Mouse (Mus musculus) CD4-positive naive resting alpha-beta T cell, adult 57 days (primary cell): Measurements from ENCODE around the gene 4930430F08Rik. TPM values are rescaled to one million over a fixed set of nuclear protein-coding genes. Genes with fewer than 3 reads are reported as not detected.

Experiments
- total RNA-seq: library from RNA; stranded (reverse); gene quantifications from one replicate; pipeline ENCODE4 v1.2.4, GENCODE M21; 2023

The 4930430F08Rik gene
- 5.2 TPM for total RNA-seq

GRCm38 (mm10) chr10:100590323-100590722, at the start of gene 4930430F08Rik, which contains the start of gene 1700017N19Rik:
Gene 4930430F08Rik, minus strand, starts transcription at chr10:100590423.
Gene 1700017N19Rik, plus strand, starts transcription at chr10:100590484.

Other genes starting within 250 kb of the 4930430F08Rik start
- not detected for gene Gm4302, start 249.6 kb downstream of the 4930430F08Rik start, total RNA-seq
- gene Gm4303, start 244.5 kb downstream of the 4930430F08Rik start, total RNA-seq, result not detected
- gene Gm4305, start 239.3 kb downstream of the 4930430F08Rik start, total RNA-seq, result not detected
- gene Gm4307, start 229.1 kb downstream of the 4930430F08Rik start, total RNA-seq, result not detected
- not detected for gene Gm4312, start 207.9 kb downstream of the 4930430F08Rik start, total RNA-seq
- 0.86 TPM for gene Tmtc3, start 103.1 kb downstream of the 4930430F08Rik start, total RNA-seq
- 1.5 TPM for gene Cep290, start 102.9 kb downstream of the 4930430F08Rik start, total RNA-seq
- gene 1700017N19Rik, start 61 bp upstream of the 4930430F08Rik start, total RNA-seq, result not detected